Mouse (Mus musculus) heart, adult 2 months (tissue): Measurements from ENCODE around the gene Stab2.

Experiments used
- CTCF ChIP-seq: fragments of 200-600 bp; IDR thresholded peaks from 2 replicates; pipeline ENCODE4 v1.8.1; 2022; ENCODE audit warnings: antibody characterized with exemption, mild to moderate bottlenecking, moderate library complexity
- POLR2A ChIP-seq: fragments of 200-500 bp; IDR thresholded peaks from 2 replicates; pipeline ENCODE4 v1.6.1; 2011; ENCODE audit warnings: mild to moderate bottlenecking, low read depth, low read length, control low read depth; ENCODE audit not compliant: insufficient read depth

DNA sequence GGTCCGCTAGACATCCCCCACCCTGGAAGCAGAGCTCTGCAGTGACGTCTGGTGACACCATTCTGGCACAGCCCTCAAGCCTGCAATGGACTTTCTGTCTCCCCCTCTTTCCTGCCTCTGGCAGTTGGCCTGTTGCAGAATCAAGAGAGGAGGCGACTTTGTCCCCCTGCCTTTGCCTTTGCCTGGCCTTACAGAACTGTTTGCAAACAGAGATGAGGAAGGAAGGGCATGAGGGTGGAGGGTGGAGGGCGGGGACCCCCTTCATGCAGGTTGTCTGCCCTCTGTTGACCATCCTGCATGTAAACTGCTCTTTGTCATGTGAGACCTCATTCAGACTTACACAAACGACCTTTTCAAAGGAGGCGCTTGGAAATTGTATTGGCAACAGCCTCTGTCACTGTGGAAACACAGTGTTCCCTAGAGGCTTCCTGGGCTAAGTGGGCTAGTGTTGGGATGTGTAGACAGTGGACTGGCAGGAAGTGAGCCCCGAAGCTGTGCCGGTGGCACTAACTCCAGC, 188.1 kb downstream of the Stab2 start:
- TF ChIP-seq CTCF (peak; percentile 46), POLR2A (no peak)
